Mouse (Mus musculus) frontal cortex, postnatal 36 days (tissue): ENCODE measurements at regions not wholly inside any gene's neighbourhood (a gene's known extent, or its start where the extent isn't known, plus 50 kb on each side); places are given as distances from the start of the nearest gene placed in this dataset.

Source experiments
- DNase-seq, 2 experiments: peaks; one replicate each; pipeline ENCODE4 v3.0.0; 2022; ENCODE audit warnings: low spot score in 2 of 2

- DNase-seq = no peak
Observed at GRCm38 (mm10) chr17:84129204-84129603, 58.5 kb downstream of the Zfp36l2 start.

- DNase-seq = no peak
Observed at GRCm38 (mm10) chr17:84128262-84128661, 59.5 kb downstream of the Zfp36l2 start.

- DNase-seq = no peak
Observed at GRCm38 (mm10) chr17:84126168-84126567, 61.6 kb downstream of the Zfp36l2 start.

GRCm38 (mm10) chr17:84123161-84123560, 64.6 kb downstream of the Zfp36l2 start:
- DNase-seq = no peak

GRCm38 (mm10) chr17:84122486-84123131, 65.1 kb downstream of the Zfp36l2 start:
- DNase-seq = no peak

- no peak for DNase-seq
Observed at GRCm38 (mm10) chr17:84121291-84121690, 66.5 kb downstream of the Zfp36l2 start.

GRCm38 (mm10) chr17:84119221-84120017, 68.3 kb downstream of the Zfp36l2 start:
- DNase-seq = no peak

GRCm38 (mm10) chr17:84118781-84119180, 69.0 kb downstream of the Zfp36l2 start:
- DNase-seq = no peak

GRCm38 (mm10) chr17:84118271-84118670, 69.5 kb downstream of the Zfp36l2 start:
- DNase-seq = no peak

- DNase-seq = no peak
Observed at GRCm38 (mm10) chr17:84117756-84118155, 70.0 kb downstream of the Zfp36l2 start.

- DNase-seq = no peak
Observed at GRCm38 (mm10) chr17:84116340-84117279, 71.1 kb downstream of the Zfp36l2 start.

GRCm38 (mm10) chr17:84115957-84116339, 71.8 kb downstream of the Zfp36l2 start:
- no peak for DNase-seq

GRCm38 (mm10) chr17:84115133-84115532, 72.6 kb downstream of the Zfp36l2 start:
- DNase-seq = no peak

GRCm38 (mm10) chr17:84114279-84114994, 73.3 kb downstream of the Zfp36l2 start:
- no peak for DNase-seq

- DNase-seq = peak; percentile 52 to 70
Observed at GRCm38 (mm10) chr17:84113608-84114278, 74.0 kb downstream of the Zfp36l2 start.

- DNase-seq = no peak
Observed at GRCm38 (mm10) chr17:84112411-84113031, 75.2 kb downstream of the Zfp36l2 start.

GRCm38 (mm10) chr17:84111787-84112370, 75.9 kb downstream of the Zfp36l2 start:
- DNase-seq = no peak

GRCm38 (mm10) chr17:84110945-84111344, 76.8 kb downstream of the Zfp36l2 start:
- no peak for DNase-seq

- no peak for DNase-seq
Observed at GRCm38 (mm10) chr17:84110000-84110695, 77.6 kb downstream of the Zfp36l2 start.
